Mouse (Mus musculus) bone marrow macrophage, adult 2 months (primary cell): Measurements from ENCODE around the gene Tbr1. TPM values are rescaled to one million over a fixed set of nuclear protein-coding genes. Genes with fewer than 3 reads are reported as not detected.

Experiments
- H3K27ac ChIP-seq: 2 replicates; pipeline ENCODE4 v1.5.1; 2012; ENCODE audit warnings: low read depth, low read length; ENCODE audit not compliant: insufficient read depth
- H3K4me1 ChIP-seq: 2 replicates; pipeline ENCODE4 v1.6.1; 2012; ENCODE audit warnings: low read length; ENCODE audit not compliant: control insufficient read depth, insufficient read depth
- H3K4me3 ChIP-seq: 2 replicates; pipeline ENCODE4 v1.5.1; 2012; ENCODE audit warnings: mild to moderate bottlenecking, low read length, moderate library complexity; ENCODE audit not compliant: insufficient read depth
- CTCF ChIP-seq: IDR thresholded peaks from 2 replicates; pipeline ENCODE4 v1.5.1; 2012; ENCODE audit warnings: low read depth, mild to moderate bottlenecking, low read length, moderate library complexity
- POLR2A ChIP-seq: IDR thresholded peaks from 2 replicates; pipeline ENCODE4 v1.6.1; 2012; ENCODE audit warnings: mild to moderate bottlenecking, low read depth, low read length, borderline replicate concordance
- polyA plus RNA-seq: library from polyadenylated mRNA; stranded (reverse); fragments of >200 nt; gene quantifications from 2 replicates; pipeline ENCODE4 v1.2.4, GENCODE M21; 2012; ENCODE audit not compliant: missing spikeins, insufficient read depth, insufficient read length

The Tbr1 gene
- 0.40 and 0.59 TPM in 2 replicates for polyA plus RNA-seq

DNA sequence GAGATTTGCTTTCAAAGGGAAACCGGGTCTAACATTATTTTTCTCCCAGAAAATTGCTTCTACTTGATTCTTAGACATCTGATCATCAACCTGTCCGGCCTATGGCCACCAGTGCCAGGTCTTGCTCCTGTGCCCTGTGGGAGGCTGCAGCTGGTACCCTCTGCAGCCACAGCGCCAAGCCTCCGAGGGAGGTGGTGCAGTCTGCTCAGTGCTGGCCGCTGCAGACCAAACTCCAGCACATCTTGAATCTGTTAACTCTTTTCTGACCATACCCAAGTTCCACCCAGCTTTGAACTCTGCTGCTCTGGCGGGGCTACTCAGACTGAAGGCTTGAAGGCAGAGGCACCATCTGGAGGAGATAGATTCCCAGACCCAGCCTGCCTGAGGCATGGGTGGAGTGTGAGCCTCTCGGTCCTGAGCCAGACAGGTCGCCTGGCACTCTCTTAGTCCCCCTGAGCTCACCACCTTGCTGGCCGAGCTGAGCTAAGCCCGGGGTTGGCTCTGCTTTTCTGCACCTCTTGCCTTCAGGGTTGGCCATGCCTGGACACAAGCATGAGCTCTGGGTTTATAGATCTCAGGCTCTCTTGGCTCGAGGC is at the start of gene Tbr1:
Gene Tbr1, plus strand, starts transcription at position 275 of the 596 bp plus-strand sequence.
- no peak within 1 kb of the TSS for H3K27ac ChIP-seq
- TF ChIP-seq CTCF (no peak), POLR2A (no peak)
- no peaks in the 10 kb centered on the region; the same call in 1 of the 2 replicates for H3K4me1 ChIP-seq
- H3K4me3 ChIP-seq: no peak within 1 kb of the TSS

DNA sequence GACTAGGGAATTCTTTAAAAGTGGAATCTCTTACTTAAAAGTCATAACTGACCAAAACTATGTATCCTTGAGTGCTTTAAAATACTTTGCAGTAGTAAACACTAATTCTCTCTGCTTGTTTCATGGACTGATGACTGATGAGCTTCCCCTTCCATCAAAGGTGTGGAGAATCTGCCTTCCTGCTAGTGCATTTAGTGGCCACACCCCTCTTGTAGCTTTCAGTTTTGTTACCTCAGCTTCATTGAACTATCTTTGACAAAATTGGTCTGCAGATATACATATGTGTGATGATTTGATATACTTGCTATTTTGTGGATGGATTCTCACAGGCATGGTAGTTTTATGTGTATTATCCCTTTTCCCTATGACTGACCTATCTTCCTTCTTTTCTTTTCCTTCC is 47.7 kb upstream of the Tbr1 start:
- Histone ChIP-seq H3K4me1 (no peaks in the 10 kb centered on the region), H3K27ac (no peak overlapping the region), H3K4me3 (no peak overlapping the region)
- TF ChIP-seq POLR2A: no peak
- TF ChIP-seq CTCF: no peak

DNA sequence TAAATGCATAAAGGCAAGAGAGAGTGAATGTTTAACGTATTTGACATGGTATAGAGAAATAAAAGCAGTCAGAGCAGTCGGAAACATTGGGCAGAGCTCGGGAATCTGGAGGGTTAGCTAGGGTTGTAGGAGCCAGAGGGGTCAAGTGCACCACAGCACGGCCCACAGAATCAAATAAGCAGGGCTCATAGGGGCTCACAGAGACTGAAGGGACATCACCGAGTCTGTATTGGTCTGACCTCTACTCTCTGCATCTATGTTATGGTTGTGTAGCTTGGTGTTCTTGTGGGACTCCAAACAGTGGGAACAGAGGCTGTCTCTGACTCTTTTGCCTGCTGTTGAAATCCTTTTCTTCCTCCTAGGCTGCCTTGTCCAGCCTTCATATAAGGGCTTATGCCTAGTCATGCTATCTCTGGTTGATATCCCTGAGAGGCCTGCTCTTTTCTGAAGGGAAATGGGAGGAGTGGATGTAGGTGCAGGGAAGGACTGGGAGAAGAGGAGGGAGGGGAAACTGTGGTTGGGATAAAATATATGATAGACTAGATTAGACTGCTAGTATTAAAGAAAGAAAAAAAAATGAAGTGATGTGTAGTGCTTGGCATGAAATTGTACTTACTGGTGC is 43.4 kb upstream of the Tbr1 start:
- Histone ChIP-seq H3K4me3 (no peak overlapping the region), H3K27ac (no peak overlapping the region), H3K4me1 (no peaks in the 10 kb centered on the region)
- no peak for TF ChIP-seq POLR2A
- no peak for TF ChIP-seq CTCF

DNA sequence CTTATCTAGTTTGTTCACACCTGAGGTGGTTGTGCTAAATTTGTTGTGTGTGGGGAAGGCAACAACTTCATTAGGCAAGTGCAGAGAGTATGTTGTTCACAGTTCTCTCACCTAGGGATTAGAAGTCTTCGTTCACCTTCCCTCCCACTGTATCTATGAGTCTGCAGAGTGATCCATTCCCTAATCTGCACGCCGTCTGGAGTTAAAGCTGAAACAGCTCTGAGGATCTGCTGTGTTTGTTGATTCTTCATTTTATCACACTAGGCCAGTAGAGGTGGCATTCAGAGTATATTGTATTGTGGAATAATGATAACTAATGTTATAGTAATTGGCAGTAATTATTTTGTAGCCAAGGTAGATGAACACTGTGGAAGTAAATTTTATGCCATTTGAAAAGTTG is 42.7 kb upstream of the Tbr1 start:
- H3K4me3 ChIP-seq: no peak overlapping the region
- TF ChIP-seq POLR2A (no peak), CTCF (no peak)
- no peaks in the 10 kb centered on the region for H3K4me1 ChIP-seq
- no peak overlapping the region for H3K27ac ChIP-seq

DNA sequence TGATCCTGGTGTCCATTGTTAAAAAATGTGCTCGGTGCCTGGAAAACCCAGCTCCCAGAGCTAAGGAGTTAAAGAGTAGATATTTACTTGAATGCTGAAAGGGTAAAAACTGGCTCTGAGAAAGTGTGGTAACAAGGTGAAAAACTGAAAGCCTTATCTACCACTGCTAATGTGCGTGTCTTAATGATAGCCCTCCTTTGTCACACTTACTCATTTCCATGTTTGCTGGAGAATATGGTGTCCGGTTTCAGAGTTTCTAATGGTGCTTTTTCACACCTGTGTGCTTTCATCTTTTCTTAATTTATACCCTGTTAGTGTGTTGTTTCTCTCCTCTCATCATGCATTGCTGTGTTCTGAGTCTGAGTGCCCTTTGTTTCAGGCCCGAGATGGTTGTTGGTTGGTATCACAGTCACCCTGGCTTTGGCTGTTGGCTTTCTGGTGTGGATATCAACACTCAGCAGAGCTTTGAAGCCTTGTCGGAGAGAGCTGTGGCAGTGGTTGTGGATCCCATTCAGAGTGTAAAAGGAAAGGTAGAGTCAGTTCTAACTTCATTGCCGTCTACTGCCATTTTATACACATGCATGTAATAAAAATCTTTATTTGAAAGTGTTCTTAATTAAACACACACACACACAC is 38.1 kb upstream of the Tbr1 start:
- Histone ChIP-seq H3K4me3 (no peak overlapping the region), H3K4me1 (no peaks in the 10 kb centered on the region), H3K27ac (no peak overlapping the region)
- no peak for TF ChIP-seq POLR2A
- no peak for TF ChIP-seq CTCF

DNA sequence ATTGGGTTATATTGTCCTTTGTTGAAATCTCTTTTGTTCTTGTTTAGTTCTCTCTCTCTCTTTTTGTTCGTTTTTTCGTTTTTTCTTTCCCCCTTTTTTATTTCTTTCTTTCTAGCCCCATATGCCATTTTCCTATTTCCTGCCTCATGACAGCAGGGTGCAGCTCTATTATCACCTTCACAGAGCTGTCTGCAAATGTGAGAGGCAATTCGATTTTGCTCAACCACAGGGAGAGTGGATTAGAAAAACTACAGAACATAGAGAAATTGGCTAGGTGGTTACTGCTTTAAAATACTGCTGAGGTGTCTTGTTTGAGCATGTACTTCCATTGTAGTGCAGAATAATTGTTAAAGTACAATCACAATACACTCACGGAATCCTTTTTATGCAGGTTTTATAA is 37.2 kb upstream of the Tbr1 start:
- H3K27ac ChIP-seq: no peak overlapping the region
- no peaks in the 10 kb centered on the region for H3K4me1 ChIP-seq
- no peak overlapping the region for H3K4me3 ChIP-seq
- TF ChIP-seq CTCF: no peak
- TF ChIP-seq POLR2A: no peak

DNA sequence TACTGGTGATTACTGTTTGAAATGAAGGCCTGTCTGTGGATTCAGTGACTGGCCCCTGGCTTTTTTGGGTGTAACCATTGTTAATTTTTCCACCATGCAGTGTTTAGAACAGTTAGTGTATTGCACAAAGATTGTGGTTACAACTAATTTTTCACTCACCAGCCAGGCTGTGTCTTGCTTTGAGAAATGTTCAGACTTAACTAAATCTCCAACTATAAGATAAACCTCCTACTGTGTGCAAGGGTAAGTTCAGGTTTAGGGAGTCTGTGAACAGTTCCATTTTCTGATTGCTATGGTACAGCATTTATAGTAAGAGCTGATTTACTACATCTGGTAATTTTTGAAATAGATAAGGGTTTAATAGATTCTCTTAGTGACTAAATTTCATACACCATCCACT is 21.9 kb upstream of the Tbr1 start:
- Histone ChIP-seq H3K4me3 (no peak overlapping the region), H3K27ac (no peak overlapping the region), H3K4me1 (no peaks in the 10 kb centered on the region)
- TF ChIP-seq CTCF: no peak
- no peak for TF ChIP-seq POLR2A

DNA sequence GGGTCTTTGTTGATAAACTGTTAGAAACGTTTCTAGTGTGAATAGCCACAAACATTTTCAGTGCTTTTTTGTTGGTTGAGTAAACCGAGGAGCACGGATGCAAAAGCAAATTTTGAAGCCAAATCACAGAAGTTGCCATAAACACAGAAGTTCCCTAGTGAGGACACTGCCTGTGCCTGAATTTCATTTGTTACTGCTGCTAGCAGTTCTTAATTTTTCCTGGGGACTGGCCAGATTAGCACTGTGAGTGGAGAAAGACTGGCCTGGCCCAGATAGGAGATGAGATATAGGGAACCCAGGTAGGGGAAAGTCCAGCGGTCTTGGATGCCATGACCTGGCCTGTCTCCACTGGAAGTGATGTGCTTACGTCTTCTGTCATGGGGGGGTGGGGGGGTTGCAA is 7.8 kb upstream of the Tbr1 start:
- Histone ChIP-seq H3K27ac (no peak overlapping the region), H3K4me1 (no peaks in the 10 kb centered on the region), H3K4me3 (no peak overlapping the region)
- TF ChIP-seq CTCF: no peak
- TF ChIP-seq POLR2A: no peak

DNA sequence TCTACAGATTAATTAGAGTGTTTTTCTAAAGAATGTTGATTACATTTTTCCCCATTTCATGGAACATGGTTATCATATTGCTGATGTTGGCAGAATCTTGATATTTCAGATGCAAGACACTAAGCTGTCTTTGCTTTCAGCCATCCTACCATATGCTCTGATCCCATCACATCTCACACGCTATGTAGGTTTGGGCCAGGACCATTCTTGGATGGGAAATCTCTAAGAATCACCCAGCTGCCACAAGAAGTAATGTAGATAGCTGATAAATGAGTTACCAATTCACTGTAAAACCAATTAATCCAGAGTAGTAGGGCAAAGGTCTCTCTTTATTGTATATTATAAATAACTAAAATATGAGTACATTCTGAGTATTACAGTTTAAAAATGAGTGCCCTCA is 4.7 kb upstream of the Tbr1 start:
- Histone ChIP-seq H3K27ac (no peak overlapping the region), H3K4me1 (no peaks in the 10 kb centered on the region), H3K4me3 (no peak overlapping the region)
- TF ChIP-seq POLR2A (no peak), CTCF (no peak)

DNA sequence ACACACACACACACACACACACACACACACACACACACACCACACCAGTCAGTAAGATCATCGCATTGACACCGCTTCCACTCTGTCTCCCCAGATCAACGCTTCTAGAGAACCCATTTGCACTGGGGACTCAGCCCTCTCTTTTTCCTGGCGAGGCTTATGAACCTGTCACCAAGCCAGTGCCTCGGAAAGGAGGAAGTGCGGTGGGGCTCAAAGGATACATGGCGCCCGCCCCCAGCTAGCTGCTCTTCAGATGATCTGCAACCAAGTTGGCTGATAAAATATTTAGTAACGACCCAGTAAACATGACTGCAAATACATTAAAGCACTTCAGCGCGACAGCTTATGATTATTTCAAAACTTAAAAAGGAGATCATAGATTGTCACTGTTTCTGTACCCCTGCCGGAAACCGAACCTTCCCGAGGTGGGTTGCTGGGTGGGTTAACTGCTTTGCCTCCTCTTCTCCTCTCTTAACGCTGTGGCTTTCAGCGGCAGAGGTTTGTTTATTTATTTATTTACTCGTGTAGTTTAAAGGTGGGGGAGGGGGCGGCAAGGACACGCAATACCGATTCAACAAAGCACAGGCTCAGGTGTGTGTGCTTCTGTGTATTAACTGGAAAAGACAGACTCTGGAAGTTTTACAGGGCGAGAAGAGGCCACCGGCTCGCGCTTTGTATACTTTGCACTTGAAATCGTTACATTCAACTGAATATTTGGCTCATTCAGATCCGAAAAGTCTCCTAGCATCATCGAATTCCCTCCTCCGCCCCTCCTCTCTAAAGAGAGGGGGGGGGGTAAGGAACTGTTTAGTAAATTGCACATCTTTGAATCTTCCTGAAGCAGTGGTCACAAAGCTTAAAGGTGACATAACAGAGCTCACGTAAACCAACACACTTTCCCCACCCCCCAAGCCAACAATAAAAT is 975 bp downstream of the Tbr1 start:
- no peak overlapping the region for H3K4me3 ChIP-seq
- no peak for TF ChIP-seq POLR2A
- TF ChIP-seq CTCF: no peak
- H3K4me1 ChIP-seq: no peaks in the 10 kb centered on the region; the same call in 1 of the 2 replicates
- H3K27ac ChIP-seq: no peak overlapping the region
